Comparison of ENCODE assay signal across 8 mouse cellular contexts in genomic region chrX:150459411-150459927, GRCm38 (mm10). TPM values are rescaled to one million over a fixed set of nuclear protein-coding genes. Genes with fewer than 3 reads are reported as not detected.
DNase-seq lines count a peak whose midpoint lies in the region; ATAC-seq and TF ChIP-seq lines count a peak whose summit lies in the region.

No protein-coding gene starts in this region.

- TF ChIP-seq CTCF in liver, postnatal 0 days (IDR thresholded peaks at IDR 0.05; ENCODE audit: low read depth): no peak

- 53% methylated on average over 8 of the region's 8 CpGs for WGBS in forebrain, embryonic 10.5 days
- 51% methylated on average over 8 of the region's 8 CpGs for WGBS in intestine, embryonic 15.5 days
- 45% methylated on average over 8 of the region's 8 CpGs for WGBS in liver, postnatal 0 days (ENCODE audit: insufficient replicate concordance)

- DNase-seq in left cerebral cortex, postnatal 14 days (ENCODE audit: low spot score in 2 of 2): peak; percentile 7 to 34
- no peak for DNase-seq in left cerebral cortex, adult 18-20 months (ENCODE audit: low spot score in 2 of 2)
- no peak for DNase-seq in forebrain, embryonic 10.5 days (ENCODE audit: extremely low spot score, low spot score)
- peak; percentile 22 for DNase-seq in liver, postnatal 0 days
- DNase-seq in skeletal muscle tissue, adult 2 months (ENCODE audit: low read depth, low spot score): peak; percentile 13
- DNase-seq in B cell, adult 2 months: no peak

- H3K27ac ChIP-seq in forebrain, embryonic 10.5 days: peak overlapping the region; percentile 84
- H3K27ac ChIP-seq in intestine, embryonic 15.5 days: no peak overlapping the region
- H3K27ac ChIP-seq in liver, postnatal 0 days (ENCODE audit: low read depth): peak overlapping the region; percentile 60; the same call in 1 of the 2 replicates

- peaks cover 6% of the 10 kb centered on the region; the same call in 1 of the 2 replicates for H3K4me1 ChIP-seq in forebrain, embryonic 10.5 days
- no peaks in the 10 kb centered on the region for H3K4me1 ChIP-seq in intestine, embryonic 15.5 days (replicated peaks)
- H3K4me1 ChIP-seq in liver, postnatal 0 days (ENCODE audit: insufficient read depth): no peaks in the 10 kb centered on the region

- H3K4me2 ChIP-seq in intestine, embryonic 15.5 days (replicated peaks): peak overlapping the region; percentile 53
- peak overlapping the region; percentile 72 for H3K4me2 ChIP-seq in liver, postnatal 0 days (ENCODE audit: low read depth, low read length)

- intact Hi-C loops in left cerebral cortex, postnatal 14 days (cut with DNase I): no loop called here

- peak; percentile 11 for ATAC-seq in activated CD4-positive, CD25-positive, alpha-beta regulatory T cell, adult 4 months
- peak; percentile 8; the same call in 1 of the 2 replicates for ATAC-seq in intestine, embryonic 15.5 days
- peak; percentile 16; the same call in 1 of the 2 replicates for ATAC-seq in liver, postnatal 0 days

- peak overlapping the region; percentile 34 for H3K9ac ChIP-seq in intestine, embryonic 15.5 days
- H3K9ac ChIP-seq in liver, postnatal 0 days (replicated peaks): peak overlapping the region; percentile 54

- H3K4me3 ChIP-seq in forebrain, embryonic 10.5 days: peak overlapping the region; percentile 52
- H3K4me3 ChIP-seq in intestine, embryonic 15.5 days (replicated peaks): peak overlapping the region; percentile 43
- H3K4me3 ChIP-seq in liver, postnatal 0 days (ENCODE audit: low read depth, low read length): peak overlapping the region; percentile 58

- no peaks in the 10 kb centered on the region for H3K36me3 ChIP-seq in forebrain, embryonic 10.5 days (replicated peaks)
- no peaks in the 10 kb centered on the region for H3K36me3 ChIP-seq in intestine, embryonic 15.5 days
- H3K36me3 ChIP-seq in liver, postnatal 0 days (replicated peaks; ENCODE audit: insufficient read depth, low read length): no peaks in the 10 kb centered on the region

- TF ChIP-seq EP300 in liver, postnatal 0 days (IDR thresholded peaks at IDR 0.05; ENCODE audit: low read depth): no peak

- H3K27me3 ChIP-seq in forebrain, embryonic 10.5 days (ENCODE audit: poor library complexity, severe bottlenecking): no peaks in the 10 kb centered on the region
- no peaks in the 10 kb centered on the region for H3K27me3 ChIP-seq in intestine, embryonic 15.5 days (replicated peaks)
- no peaks in the 10 kb centered on the region for H3K27me3 ChIP-seq in liver, postnatal 0 days (ENCODE audit: insufficient read depth, low read length)

- no peaks in the 10 kb centered on the region for H3K9me3 ChIP-seq in forebrain, embryonic 10.5 days
- no peaks in the 10 kb centered on the region for H3K9me3 ChIP-seq in intestine, embryonic 15.5 days
- no peaks in the 10 kb centered on the region for H3K9me3 ChIP-seq in liver, postnatal 0 days (ENCODE audit: low read length)

RNA-seq across cellular contexts. Expression of gene Tmem29, which starts 0.5 kb away (rescaled TPM):
- 10 to 100 TPM; 45.2 to 45.8 TPM for total RNA-seq in left cerebral cortex, postnatal 14 days (2021)
- total RNA-seq in left cerebral cortex, adult 18-20 months (2021): 10 to 100 TPM; 35.4 to 39.0 TPM
- polyA plus RNA-seq in activated CD4-positive, CD25-positive, alpha-beta regulatory T cell, adult 4 months (2017; shearing (Covaris generic)): 10 to 100 TPM; 17.1 to 20.0 TPM
- 36.3 and 37.5 TPM in 2 replicates for polyA plus RNA-seq in forebrain, embryonic 10.5 days (2016; fragmentation: Nextera tagmentation; extraction: Ambion mirVana)
- 28.4 and 29.9 TPM in 2 replicates for polyA plus RNA-seq in intestine, embryonic 15.5 days (2015; fragmentation: Nextera tagmentation; extraction: Ambion mirVana)
- polyA plus RNA-seq in liver, postnatal 0 days (2015; fragmentation: Nextera tagmentation; extraction: Ambion mirVana): 9.9 and 10.0 TPM in 2 replicates

Comparison
In these comparisons a context has a peak if more than half of its experiments do, and no peak if none do; other contexts are left out.
1. DNase-seq: peak in left cerebral cortex, postnatal 14 days (2 of 2), liver, postnatal 0 days (single experiment) and skeletal muscle tissue, adult 2 months (single experiment); none in left cerebral cortex, adult 18-20 months (0 of 2), forebrain, embryonic 10.5 days (single experiment) and B cell, adult 2 months (0 of 2).
2. Peak in every context shown above with its lines, with median percentiles within 50 percentile points of each other: ATAC-seq and H3K4me3 ChIP-seq.